Mouse (Mus musculus) cortical plate, adult 2 months (tissue): Measurements from ENCODE around the gene Stpg4.

Experiments used
- CTCF ChIP-seq: fragments of 200-500 bp; IDR thresholded peaks from 2 replicates; pipeline ENCODE4 v1.5.1; 2011; ENCODE audit warnings: mild to moderate bottlenecking, control low read depth, low read length; ENCODE audit not compliant: insufficient read depth; ENCODE audit errors: extremely low read depth
- POLR2A ChIP-seq: fragments of 200-500 bp; IDR thresholded peaks from 2 replicates; pipeline ENCODE4 v1.6.1; 2011; ENCODE audit warnings: mild to moderate bottlenecking, low read length, control low read depth; ENCODE audit not compliant: insufficient read depth; ENCODE audit errors: extremely low read depth

DNA sequence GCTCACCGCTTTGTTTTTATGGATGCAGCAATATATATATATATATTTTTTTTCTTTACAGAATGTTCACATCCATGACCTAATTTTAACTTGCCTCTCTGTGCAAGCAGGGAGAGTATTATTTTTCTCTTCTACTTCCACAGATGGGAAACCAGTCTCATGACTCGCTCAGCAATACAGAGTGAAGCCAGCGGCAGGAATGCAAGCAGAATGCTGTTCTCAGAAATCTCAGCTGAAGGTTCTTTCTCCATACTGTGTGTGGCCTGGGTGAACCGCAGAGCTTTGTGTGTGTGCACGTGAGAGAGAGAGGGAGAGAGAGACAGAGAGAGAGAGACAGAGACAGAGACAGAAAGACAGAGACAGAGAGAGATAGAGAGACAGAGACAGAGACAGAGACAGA is 41.1 kb upstream of the Stpg4 start:
- TF ChIP-seq CTCF (no peak), POLR2A (0 out of 2 replicates have a peak, but pooled peaks have one; percentile 26)
